Mouse (Mus musculus): Measurements from ENCODE around the gene Vdr. TPM values are rescaled to one million over a fixed set of nuclear protein-coding genes. Genes with fewer than 3 reads are reported as not detected.

Gene Vdr
- 3.0 TPM for polyA plus RNA-seq (2014; fragmentation: Illumina TruSeq; extraction: RNeasy Lipid Tissue Mini Kit (QIAGEN cat#74804); ENCODE audit: low read depth, low replicate concordance)

GRCm38 (mm10) chr15:97910530-97910929 lies at the start of gene Vdr:
Vdr (minus strand) TSS chr15:97910630.

GRCm38 (mm10) chr15:97844037-97845034 lies 66.1 kb downstream of the Vdr start, which contains the start of gene Hdac7:
Hdac7 (minus strand) TSS chr15:97844502.

Other genes starting within 250 kb of the Vdr start
- 25.4 TPM for gene Rpap3, start 204.8 kb downstream of the Vdr start, polyA plus RNA-seq (2014; fragmentation: Illumina TruSeq; extraction: RNeasy Lipid Tissue Mini Kit (QIAGEN cat#74804); ENCODE audit: low read depth, low replicate concordance)
- gene Endou, start 179.3 kb downstream of the Vdr start, polyA plus RNA-seq (2014; fragmentation: Illumina TruSeq; extraction: RNeasy Lipid Tissue Mini Kit (QIAGEN cat#74804); ENCODE audit: low read depth, low replicate concordance), result 0.99 TPM
- 0.70 TPM for gene Rapgef3, start 142.7 kb downstream of the Vdr start, polyA plus RNA-seq (2014; fragmentation: Illumina TruSeq; extraction: RNeasy Lipid Tissue Mini Kit (QIAGEN cat#74804); ENCODE audit: low read depth, low replicate concordance)
- gene Slc48a1, start 132.1 kb downstream of the Vdr start, polyA plus RNA-seq (2014; fragmentation: Illumina TruSeq; extraction: RNeasy Lipid Tissue Mini Kit (QIAGEN cat#74804); ENCODE audit: low read depth, low replicate concordance), result 86.8 TPM
- 4.1 TPM for gene Hdac7, start 66.1 kb downstream of the Vdr start, polyA plus RNA-seq (2014; fragmentation: Illumina TruSeq; extraction: RNeasy Lipid Tissue Mini Kit (QIAGEN cat#74804); ENCODE audit: low read depth, low replicate concordance)
- gene Tmem106c, start 53.6 kb upstream of the Vdr start, polyA plus RNA-seq (2014; fragmentation: Illumina TruSeq; extraction: RNeasy Lipid Tissue Mini Kit (QIAGEN cat#74804); ENCODE audit: low read depth, low replicate concordance), result 17.1 TPM
- gene Col2a1, start 94.1 kb upstream of the Vdr start, polyA plus RNA-seq (2014; fragmentation: Illumina TruSeq; extraction: RNeasy Lipid Tissue Mini Kit (QIAGEN cat#74804); ENCODE audit: low read depth, low replicate concordance), result not detected
- gene Pfkm, start 182.0 kb upstream of the Vdr start, polyA plus RNA-seq (2014; fragmentation: Illumina TruSeq; extraction: RNeasy Lipid Tissue Mini Kit (QIAGEN cat#74804); ENCODE audit: low read depth, low replicate concordance), result 11.9 TPM
- 36.2 TPM for gene Senp1, start 183.1 kb upstream of the Vdr start, polyA plus RNA-seq (2014; fragmentation: Illumina TruSeq; extraction: RNeasy Lipid Tissue Mini Kit (QIAGEN cat#74804); ENCODE audit: low read depth, low replicate concordance)